ENCODE assay signal across 14 mouse cellular contexts in genomic region chr4:137870979-137871378, GRCm38 (mm10). TPM values are rescaled to one million over a fixed set of nuclear protein-coding genes. Genes with fewer than 3 reads are reported as not detected.
DNase-seq lines count a peak whose midpoint lies in the region; ATAC-seq and TF ChIP-seq lines count a peak whose summit lies in the region.
"Had no signal": no experiment of that assay in that cellular context is flagged by ENCODE, and none has a peak within 500 bp of the region (broad histone marks: within the 10 kb centered on the region; RNA-seq: fewer than 3 reads in every experiment).

No protein-coding gene starts in this region.

- no peak overlapping the region for H3K4me3 ChIP-seq in forebrain, postnatal 0 days (ENCODE audit: low read depth, low read length)
- no peak overlapping the region for H3K4me3 ChIP-seq in forebrain, embryonic 12.5 days (replicated peaks)
- H3K4me3 ChIP-seq in liver, embryonic 14.5 days (ENCODE audit: insufficient read depth in 1 of 2, low read depth in 2 of 2, low read length in 2 of 2): no peak overlapping the region
- H3K4me3 ChIP-seq in liver, embryonic 11.5 days (ENCODE audit: low read depth, low read length): no peak overlapping the region
- no peak overlapping the region for H3K4me3 ChIP-seq in CH12.LX (replicated peaks in 1 of 3; ENCODE audit: low read depth in 2 of 3, low read length in 2 of 3, poor library complexity in 1 of 3)
- H3K4me3 ChIP-seq: myocyte had no signal

- no peak; the same call in 1 of the 2 replicates for TF ChIP-seq RAD21 in CH12.LX (IDR thresholded peaks at IDR 0.05; ENCODE audit: low read depth, low read length)

- H3K36me3 ChIP-seq in forebrain, postnatal 0 days (ENCODE audit: insufficient read depth): no peaks in the 10 kb centered on the region
- H3K36me3 ChIP-seq in forebrain, embryonic 12.5 days (replicated peaks): no peaks in the 10 kb centered on the region
- H3K36me3 ChIP-seq in liver, embryonic 14.5 days (replicated peaks; ENCODE audit: control insufficient read depth, insufficient read depth, low read depth): no peaks in the 10 kb centered on the region
- H3K36me3 ChIP-seq in liver, embryonic 11.5 days (ENCODE audit: control insufficient read depth, insufficient read depth, low read length): no peaks in the 10 kb centered on the region
- no peaks in the 10 kb centered on the region for H3K36me3 ChIP-seq in CH12.LX (replicated peaks in 1 of 2; ENCODE audit: control insufficient read depth in 1 of 2, insufficient read depth in 1 of 2, low read length in 1 of 2)

- H3K9me3 ChIP-seq in forebrain, postnatal 0 days (ENCODE audit: low read length): no peaks in the 10 kb centered on the region
- no peaks in the 10 kb centered on the region for H3K9me3 ChIP-seq in forebrain, embryonic 12.5 days
- H3K9me3 ChIP-seq in liver, embryonic 14.5 days (ENCODE audit: control insufficient read depth, low read length): no peaks in the 10 kb centered on the region
- H3K9me3 ChIP-seq in liver, embryonic 11.5 days (ENCODE audit: control insufficient read depth, low read length): no peaks in the 10 kb centered on the region
- no peaks in the 10 kb centered on the region for H3K9me3 ChIP-seq in CH12.LX (replicated peaks; ENCODE audit: low read length)

- H3K79me2 ChIP-seq in CH12.LX (replicated peaks; ENCODE audit: control insufficient read depth, extremely low read depth, insufficient read depth, poor library complexity, severe bottlenecking): no peaks in the 10 kb centered on the region

- H3K27ac ChIP-seq in forebrain, postnatal 0 days (ENCODE audit: low read depth, low read length): no peak overlapping the region
- H3K27ac ChIP-seq in forebrain, embryonic 12.5 days: no peak overlapping the region
- no peak overlapping the region for H3K27ac ChIP-seq in liver, embryonic 14.5 days
- no peak overlapping the region for H3K27ac ChIP-seq in liver, embryonic 11.5 days (ENCODE audit: low read depth, low read length)
- no peak overlapping the region for H3K27ac ChIP-seq in CH12.LX (ENCODE audit: insufficient read depth, low read depth)

- TF ChIP-seq CTCF in forebrain, postnatal 0 days (IDR thresholded peaks at IDR 0.05; ENCODE audit: low read depth): peak; percentile 41; the same call in 1 of the 2 replicates
- peak; percentile 79 for TF ChIP-seq CTCF in liver, embryonic 14.5 days (IDR thresholded peaks at IDR 0.05; ENCODE audit: low read depth)
- peak; percentile 56 to 68; a peak in 3 of 4 replicates for TF ChIP-seq CTCF in CH12.LX (conservative IDR thresholded peaks at IDR 0.05 in 1 of 2, IDR thresholded peaks at IDR 0.05 in 1 of 2; ENCODE audit: low read depth in 2 of 2, low read length in 2 of 2)

- in situ Hi-C loops in CH12.LX (cut with MboI; ENCODE audit: low pct_ligation_motif_present, low pct_unique_long_range_greater_than_20kb, low sequenced_read_pairs): no loop called here

- DNase-seq in forebrain, postnatal 0 days: no peak
- DNase-seq in liver, embryonic 14.5 days (ENCODE audit: low read depth in 3 of 3, low spot score in 3 of 3): no peak
- no peak for DNase-seq in liver, embryonic 11.5 days (ENCODE audit: low spot score)
- peak; percentile 29 for DNase-seq in CH12.LX (ENCODE audit: extremely low read depth)
- DNase-seq in left cerebral cortex, postnatal 36 days (ENCODE audit: low spot score in 2 of 2): no peak
- DNase-seq in right cerebral cortex, postnatal 36 days (ENCODE audit: low spot score in 2 of 2): no peak
- DNase-seq: adrenal gland, postnatal 25 days; cerebellum, adult 11 months; kidney, postnatal 4 days; left cerebral cortex, postnatal 4 days had no signal

- dilution Hi-C loops in CH12.LX (cut with MboI; ENCODE audit: extremely low pct_ligation_motif_present, extremely low pct_unique_long_range_greater_than_20kb, low sequenced_read_pairs): no loop called here

- intact Hi-C loops in left cerebral cortex, postnatal 36 days (cut with DNase I): no loop called here

- no peak overlapping the region for H3K4me2 ChIP-seq in forebrain, postnatal 0 days (ENCODE audit: low read depth)
- H3K4me2 ChIP-seq in forebrain, embryonic 12.5 days: no peak overlapping the region
- no peak overlapping the region for H3K4me2 ChIP-seq in liver, embryonic 14.5 days (ENCODE audit: low read depth)
- no peak overlapping the region for H3K4me2 ChIP-seq in liver, embryonic 11.5 days
- H3K4me2 ChIP-seq in CH12.LX (ENCODE audit: insufficient read depth, low read depth, poor library complexity, severe bottlenecking): no peak overlapping the region

- H3K27me3 ChIP-seq in forebrain, postnatal 0 days (ENCODE audit: insufficient read depth, low read length): no peaks in the 10 kb centered on the region
- no peaks in the 10 kb centered on the region for H3K27me3 ChIP-seq in forebrain, embryonic 12.5 days
- no peaks in the 10 kb centered on the region for H3K27me3 ChIP-seq in liver, embryonic 14.5 days (ENCODE audit: control insufficient read depth, insufficient read depth, low read length)
- H3K27me3 ChIP-seq in liver, embryonic 11.5 days (replicated peaks; ENCODE audit: control insufficient read depth, insufficient read depth, low read length): no peaks in the 10 kb centered on the region
- H3K27me3 ChIP-seq in CH12.LX (replicated peaks): peaks cover 65% of the 10 kb centered on the region

- no peak overlapping the region for H3K9ac ChIP-seq in forebrain, postnatal 0 days
- no peak overlapping the region for H3K9ac ChIP-seq in forebrain, embryonic 12.5 days
- H3K9ac ChIP-seq in liver, embryonic 14.5 days (replicated peaks): no peak overlapping the region
- H3K9ac ChIP-seq in liver, embryonic 11.5 days (ENCODE audit: low read depth, low read length): no peak overlapping the region
- no peak overlapping the region for H3K9ac ChIP-seq in CH12.LX (ENCODE audit: insufficient read depth, low read depth)

- TF ChIP-seq POLR2A in CH12.LX (IDR thresholded peaks at IDR 0.05; ENCODE audit: low read depth, low read length): no peak

- ATAC-seq in forebrain, postnatal 0 days: no peak
- no peak for ATAC-seq in forebrain, embryonic 12.5 days (ENCODE audit: low FRiP score)
- no peak for ATAC-seq in liver, embryonic 14.5 days (ENCODE audit: insufficient read depth)
- no peak for ATAC-seq in liver, embryonic 11.5 days (replicated peaks; ENCODE audit: low FRiP score)
- ATAC-seq in megakaryocyte, adult 5-6 weeks (ENCODE audit: poor library complexity, severe bottlenecking): peak; percentile 45; the same call in 1 of the 2 replicates
- ATAC-seq: hindbrain, embryonic 16.5 days had no signal

- TF ChIP-seq EP300 in liver, embryonic 14.5 days (IDR thresholded peaks at IDR 0.05; ENCODE audit: low read depth): no peak
- TF ChIP-seq EP300 in CH12.LX (IDR thresholded peaks at IDR 0.05; ENCODE audit: low read length): no peak

- peaks cover 10% of the 10 kb centered on the region; the same call in 1 of the 2 replicates for H3K4me1 ChIP-seq in forebrain, postnatal 0 days (ENCODE audit: insufficient read depth)
- peaks cover 40% of the 10 kb centered on the region for H3K4me1 ChIP-seq in forebrain, embryonic 12.5 days
- H3K4me1 ChIP-seq in liver, embryonic 14.5 days (replicated peaks; ENCODE audit: control insufficient read depth in 2 of 2, insufficient read depth in 2 of 2, low read length in 1 of 2): peaks cover 3 to 16% of the 10 kb centered on the region in 2 experiments
- peaks cover 48% of the 10 kb centered on the region for H3K4me1 ChIP-seq in liver, embryonic 11.5 days (replicated peaks; ENCODE audit: control insufficient read depth, insufficient read depth, low read length)
- peaks cover 11 to 22% of the 10 kb centered on the region in 2 experiments for H3K4me1 ChIP-seq in CH12.LX (ENCODE audit: control insufficient read depth in 1 of 2, insufficient read depth in 2 of 2)

- 87% methylated on average over 4 of the region's 4 CpGs for WGBS in forebrain, postnatal 0 days
- 83% methylated on average over 4 of the region's 4 CpGs for WGBS in forebrain, embryonic 12.5 days
- WGBS in liver, embryonic 14.5 days (ENCODE audit: insufficient replicate concordance): 55% methylated on average over 4 of the region's 4 CpGs
- 65% methylated on average over 4 of the region's 4 CpGs for WGBS in liver, embryonic 11.5 days

TF ChIP-seq in CH12.LX, 34 proteins besides CTCF, POLR2A, EP300 and RAD21:
- TF ChIP-seq ZNF384 (IDR thresholded peaks at IDR 0.05; ENCODE audit: low read depth, low read length) (no peak), ZKSCAN1 (IDR thresholded peaks at IDR 0.05; ENCODE audit: borderline replicate concordance, low read depth, low read length) (no peak), SMC3 (IDR thresholded peaks at IDR 0.05; ENCODE audit: low read depth, low read length) (peak; percentile 31; the same call in 1 of the 2 replicates), RCOR1 (conservative IDR thresholded peaks at IDR 0.05; ENCODE audit: low read depth, low read length) (no peak), BHLHE40 (IDR thresholded peaks at IDR 0.05; ENCODE audit: low read depth, low read length) (no peak), GABPA (IDR thresholded peaks at IDR 0.05; ENCODE audit: insufficient replicate concordance, low read depth, low read length) (no peak), MEF2A (IDR thresholded peaks at IDR 0.05; ENCODE audit: borderline replicate concordance, low read depth, low read length) (no peak)

RNA-seq across cellular contexts. Expression of gene Ece1, which starts 8.9 kb away (rescaled TPM):
- total RNA-seq in forebrain, postnatal 0 days (2014; rRNA removed): 24.1 and 32.1 TPM in 2 replicates
- polyA plus RNA-seq in forebrain, postnatal 0 days (2015; fragmentation: Nextera tagmentation; extraction: Ambion mirVana): 14.4 and 16.2 TPM in 2 replicates
- 18.3 and 23.4 TPM in 2 replicates for polyA plus RNA-seq in forebrain, embryonic 12.5 days (2016; fragmentation: Nextera tagmentation; extraction: Ambion mirVana)
- polyA plus RNA-seq in liver, embryonic 14.5 days (2012; rRNA removed): 5.1 and 11.4 TPM in 2 replicates
- 15.9 and 17.6 TPM in 2 replicates for polyA plus RNA-seq in liver, embryonic 14.5 days (2014; fragmentation: Nextera tagmentation; extraction: Ambion mirVana)
- polyA plus RNA-seq in liver, embryonic 11.5 days (2014; fragmentation: Nextera tagmentation; extraction: Ambion mirVana): 51.9 and 61.4 TPM in 2 replicates
- 0.42 and 10.0 TPM in 2 replicates for total RNA-seq in CH12.LX (2012; rRNA removed)
- total RNA-seq in CH12.LX (2014; rRNA removed): 0.12 TPM in 1 of 2 replicates, not detected in the other
- polyA plus RNA-seq in CH12.LX (2012; ENCODE audit: insufficient read length, low read depth): 0.10 and 0.16 TPM in 2 replicates
- 19.7 and 25.4 TPM in 2 replicates for total RNA-seq in megakaryocyte, adult 5-6 weeks (2015)
- total RNA-seq in megakaryocyte, adult 5-6 weeks (2017): 12.5 and 15.9 TPM in 2 replicates
- total RNA-seq in left cerebral cortex, postnatal 36 days (2021): 10 to 100 TPM; 80.5 to 83.0 TPM
